Mouse (Mus musculus) lung, postnatal 0 days (tissue): ENCODE data around the gene Cmtm3.

Experiments
- CTCF ChIP-seq: IDR thresholded peaks from 2 replicates; pipeline ENCODE4 v1.5.1; 2016; ENCODE audit warnings: antibody characterized with exemption, mild to moderate bottlenecking
- EP300 ChIP-seq: IDR thresholded peaks from 2 replicates; pipeline ENCODE4 v1.6.1; 2016; ENCODE audit warnings: antibody characterized with exemption, mild to moderate bottlenecking, control low read depth

DNA sequence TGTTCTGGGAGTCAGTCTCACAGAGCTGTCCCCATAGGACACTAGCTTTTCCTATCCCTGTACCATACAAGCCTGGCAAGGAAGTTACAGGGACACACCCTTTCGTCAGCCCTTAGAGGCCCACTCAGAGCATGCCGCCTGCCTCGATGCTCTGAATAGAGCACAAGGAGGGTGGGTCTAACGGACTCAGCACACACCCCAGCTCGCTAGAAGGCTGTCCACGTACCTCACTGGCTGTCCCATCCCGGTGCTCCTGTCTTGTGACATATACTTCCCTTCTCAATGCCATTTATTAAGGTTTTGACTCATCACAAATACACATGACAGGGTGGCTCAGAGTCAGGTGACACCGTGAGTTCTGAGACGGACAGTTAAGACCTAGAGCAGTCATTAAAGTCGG lies 15.3 kb downstream of the Cmtm3 start:
- TF ChIP-seq CTCF (no peak), EP300 (no peak)
